Comparison of ENCODE assay signal across 1 mouse cellular context in the genomic region with DNA sequence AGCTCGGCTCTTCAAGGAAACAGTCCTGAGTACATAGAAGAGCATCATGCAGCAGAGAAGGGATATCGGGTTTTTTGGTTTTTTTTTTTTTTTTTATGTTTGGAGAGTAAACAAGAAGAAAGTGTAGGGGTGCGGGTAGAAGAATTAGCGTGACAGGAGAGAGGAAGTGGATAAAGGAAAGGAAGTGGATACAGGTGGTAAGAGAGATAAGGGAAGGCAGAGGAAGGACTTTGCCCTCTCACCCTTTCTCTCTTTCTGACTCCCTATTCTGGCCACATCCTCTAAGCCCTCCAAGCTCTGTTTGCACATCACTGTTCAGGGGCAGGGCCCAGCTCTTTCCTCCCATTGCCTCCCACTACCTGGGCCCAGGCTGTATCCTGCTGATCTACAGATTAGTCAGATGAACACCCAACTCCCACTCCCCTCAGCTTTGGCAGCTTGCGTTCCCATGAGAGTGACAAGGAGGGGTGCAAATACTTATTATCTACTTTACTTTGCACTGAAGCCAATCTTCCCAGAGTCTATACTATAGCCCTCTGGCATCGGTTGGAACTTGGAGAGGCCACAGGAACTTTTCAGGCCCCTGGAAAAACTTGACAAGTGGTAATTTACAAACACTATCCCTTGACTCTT.
A peak's percentile ranks its signal among the peaks of the same experiment; 100 is the strongest.
TF ChIP-seq lines count a peak whose summit lies in the region.

No protein-coding gene starts in this region.

TF ChIP-seq in MEL, 35 proteins besides CTCF, POLR2A, EP300 and RAD21 (continued from another document):
- no peak for TF ChIP-seq USF2 (IDR thresholded peaks at IDR 0.05; ENCODE audit: borderline replicate concordance in 1 of 2, insufficient read depth in 1 of 2, low read depth in 1 of 2, low read length in 2 of 2)
- TF ChIP-seq HCFC1 (IDR thresholded peaks at IDR 0.05; ENCODE audit: low read depth, low read length), result peak; percentile 34; the same call in 1 of the 2 replicates
- TF ChIP-seq MYB (IDR thresholded peaks at IDR 0.05; ENCODE audit: low read depth, low read length), result peak; percentile 58
- TF ChIP-seq ZNF384 (IDR thresholded peaks at IDR 0.05; ENCODE audit: low read depth, low read length), result peak; percentile 98
- no peak for TF ChIP-seq GABPA (IDR thresholded peaks at IDR 0.05; ENCODE audit: low read depth, low read length)
- peak; percentile 93 for TF ChIP-seq ETS1 (IDR thresholded peaks at IDR 0.05; ENCODE audit: low read depth, low read length)
- TF ChIP-seq TAL1 (IDR thresholded peaks at IDR 0.05; ENCODE audit: low read length), result peak; percentile 98
- TF ChIP-seq NELFE (IDR thresholded peaks at IDR 0.05; ENCODE audit: low read depth, low read length), result peak; percentile 53; the same call in 1 of the 2 replicates
- TF ChIP-seq SMC3 (IDR thresholded peaks at IDR 0.05; ENCODE audit: low read depth, low read length), result no peak
- peak; percentile 78 for TF ChIP-seq BHLHE40 (IDR thresholded peaks at IDR 0.05; ENCODE audit: borderline replicate concordance, low read depth, low read length)
- TF ChIP-seq NRF1 (IDR thresholded peaks at IDR 0.05; ENCODE audit: insufficient read depth, low read depth, low read length, poor library complexity, severe bottlenecking), result no peak
- no peak for TF ChIP-seq ZC3H11A (IDR thresholded peaks at IDR 0.05; ENCODE audit: low read depth, low read length)
- TF ChIP-seq CHD1 (IDR thresholded peaks at IDR 0.05; ENCODE audit: low read depth, low read length), result no peak
